Mouse (Mus musculus) cerebellum, adult 18-20 months (tissue): Measurements from ENCODE around the gene Mrpl48.

Experiments used
- DNase-seq, 2 experiments: peaks; one replicate each; pipeline ENCODE4 v3.0.0; 2021

The Mrpl48 gene

DNA sequence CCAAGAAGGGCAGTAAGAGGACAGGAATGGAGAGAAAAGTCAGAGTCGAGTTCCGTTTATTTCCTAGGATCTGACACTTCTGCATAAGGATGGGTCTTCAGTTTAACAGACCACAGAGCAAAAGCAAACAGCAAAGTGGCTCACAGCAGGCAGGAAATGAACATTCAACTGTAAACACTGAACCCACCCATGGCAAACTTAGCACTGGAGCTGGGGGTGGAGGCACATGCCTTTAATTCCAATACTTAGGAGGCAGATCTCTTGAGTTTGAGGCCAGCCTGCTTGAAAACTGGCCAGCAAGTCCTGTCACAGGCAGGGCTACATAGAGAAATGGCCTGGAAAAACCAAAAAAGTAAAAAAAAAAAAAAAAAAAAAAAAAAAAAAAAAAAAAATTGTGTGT lies 74.6 kb downstream of the Mrpl48 start:
- no peak for DNase-seq

DNA sequence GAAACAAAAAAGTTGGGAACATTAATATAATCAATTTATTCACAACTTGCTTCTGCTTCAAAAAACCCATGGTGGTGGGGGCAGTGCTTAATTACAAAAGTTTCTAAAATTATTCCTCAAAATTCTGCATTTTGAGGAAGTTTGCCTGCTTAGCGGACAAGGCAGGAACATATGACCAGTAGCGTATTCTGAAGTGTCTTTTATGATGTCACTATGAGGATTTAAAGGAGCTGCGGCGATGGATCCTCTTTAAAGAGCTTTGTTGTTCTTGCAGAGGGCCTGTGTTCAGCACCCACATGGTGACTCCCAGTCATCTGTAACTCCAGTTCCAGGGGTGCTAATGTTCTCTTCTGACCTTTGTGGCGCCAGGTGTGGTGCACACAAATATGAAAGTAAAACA lies 77.3 kb downstream of the Mrpl48 start:
- no peak for DNase-seq

GRCm38 (mm10) chr7:100524669-100525068 lies 83.4 kb downstream of the Mrpl48 start:
- no peak for DNase-seq

GRCm38 (mm10) chr7:100522222-100522621 lies 85.9 kb downstream of the Mrpl48 start:
- no peak for DNase-seq

DNA sequence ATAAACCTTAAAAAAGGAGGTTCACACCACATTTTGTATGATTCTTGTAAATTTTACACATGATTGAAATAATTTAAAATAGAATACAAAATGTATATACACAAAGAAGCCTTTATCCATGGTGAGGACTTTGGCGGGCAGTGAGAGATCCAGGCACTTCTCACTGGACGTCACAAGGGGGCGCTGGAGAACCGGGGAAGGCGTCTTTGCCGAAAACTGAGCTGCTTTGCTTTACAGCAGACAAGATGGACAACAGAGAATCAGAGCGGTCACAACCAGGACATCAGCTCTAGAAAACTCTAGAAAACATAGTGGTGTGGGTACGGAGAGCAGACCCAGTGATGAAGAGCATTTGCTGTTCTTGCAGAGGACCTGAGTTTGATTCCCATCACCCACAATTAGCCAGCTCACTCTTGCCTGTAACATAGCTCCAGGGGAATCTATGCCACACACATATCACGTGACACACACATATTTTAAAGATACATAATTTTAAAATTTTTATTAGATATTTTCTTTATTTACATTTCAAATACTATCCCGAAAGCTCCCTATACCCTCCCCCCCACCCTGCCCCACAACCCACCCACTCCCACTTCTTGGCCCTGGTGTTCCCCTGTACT lies 87.3 kb downstream of the Mrpl48 start:
- DNase-seq = peak; percentile 82 to 88

GRCm38 (mm10) chr7:100520204-100520603 lies 87.9 kb downstream of the Mrpl48 start:
- DNase-seq = no peak

GRCm38 (mm10) chr7:100514573-100514972 lies 93.5 kb downstream of the Mrpl48 start, which contains the start of gene Dnajb13:
TSS of gene Dnajb13 (minus strand) at chr7:100514960.
- no peak for DNase-seq

DNA sequence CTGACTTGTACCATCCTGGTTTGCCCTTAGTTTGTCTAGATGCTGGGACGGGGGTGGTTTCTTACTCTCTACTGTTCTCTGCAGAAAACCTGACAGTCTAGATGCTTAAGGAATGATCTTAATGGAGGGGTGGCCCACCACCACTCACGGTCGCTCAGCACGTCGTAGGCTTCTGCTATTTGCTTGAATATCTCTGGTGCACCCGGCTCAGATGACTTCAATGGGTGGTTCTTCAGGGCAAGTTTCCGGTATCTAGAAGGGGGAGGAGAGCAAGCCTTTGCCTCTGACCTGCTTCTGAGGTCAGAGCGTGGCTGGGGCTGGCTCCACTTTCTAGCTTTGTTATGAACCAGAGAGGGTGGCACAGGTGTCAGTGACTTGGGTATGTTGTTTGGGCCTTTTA lies 96.5 kb downstream of the Mrpl48 start:
- no peak for DNase-seq

- no peak for DNase-seq
These were observed 99.4 kb downstream of the Mrpl48 start for GRCm38 (mm10) chr7:100508670-100509069.

GRCm38 (mm10) chr7:100506494-100506893 lies 101.6 kb downstream of the Mrpl48 start:
- DNase-seq = no peak

DNA sequence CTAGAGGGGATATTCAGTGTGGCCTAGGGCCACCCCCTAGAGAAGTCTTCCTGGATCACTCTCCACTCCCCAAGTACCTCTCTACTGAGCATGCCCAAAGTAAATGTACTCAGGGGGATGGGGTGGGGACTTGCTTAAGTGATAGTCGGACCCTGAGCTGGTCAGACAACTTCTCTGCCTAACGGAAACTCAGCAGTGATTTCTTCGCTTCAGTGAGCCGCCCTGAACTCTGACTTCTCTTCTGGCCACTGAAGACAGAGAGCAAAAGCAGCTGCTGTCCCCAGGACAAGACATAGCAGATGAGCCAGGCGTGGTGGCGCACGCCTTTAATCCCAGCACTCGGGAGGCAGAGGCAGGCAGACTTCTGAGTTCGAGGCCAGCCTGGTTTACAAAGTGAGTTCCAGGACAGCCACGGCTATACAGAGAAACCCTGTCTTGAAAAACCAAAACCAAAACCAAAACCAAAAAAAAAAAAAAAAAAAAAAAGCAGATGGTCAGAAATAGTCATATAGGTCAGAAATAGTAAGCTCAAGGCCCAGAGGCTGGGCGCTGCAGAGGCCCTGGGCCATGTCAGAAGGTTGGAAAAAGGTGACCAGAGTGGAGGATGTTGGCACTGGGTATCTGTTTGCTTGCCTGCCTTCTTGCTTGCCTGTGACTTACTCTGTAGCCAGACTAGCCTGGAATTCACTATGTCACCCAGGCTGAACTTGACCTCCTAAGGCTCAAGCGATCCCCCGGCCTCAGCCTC lies 103.2 kb downstream of the Mrpl48 start:
- DNase-seq = no peak

- DNase-seq = no peak
These were observed 105.0 kb downstream of the Mrpl48 start for GRCm38 (mm10) chr7:100503076-100503475.

DNA sequence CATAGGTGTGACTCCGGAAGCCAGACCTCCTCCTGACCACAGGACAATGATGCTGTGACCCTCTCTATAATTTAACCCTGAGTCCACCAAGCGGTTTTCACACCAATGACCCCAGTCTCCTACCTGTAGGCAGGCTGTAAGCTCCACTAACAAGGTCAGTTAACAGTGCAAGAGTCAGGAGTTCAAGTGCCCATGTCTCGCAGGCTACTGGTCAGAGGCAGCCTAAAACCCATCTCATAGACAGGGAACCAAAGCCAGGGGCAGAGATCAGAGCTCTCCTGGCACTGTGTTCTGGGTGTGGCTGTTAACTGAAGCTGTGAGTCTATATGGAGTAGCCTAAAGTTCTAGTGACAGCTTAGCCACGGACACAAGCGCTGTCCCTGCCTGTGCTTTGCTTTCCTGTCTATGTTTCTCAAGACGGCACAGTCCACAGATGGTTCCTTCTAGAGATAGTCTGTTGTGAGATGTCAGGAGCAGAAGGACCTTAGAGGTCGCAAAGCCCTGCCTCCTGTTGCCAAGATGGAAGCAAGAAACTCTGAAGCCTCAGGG lies 105.7 kb downstream of the Mrpl48 start:
- DNase-seq = no peak

DNA sequence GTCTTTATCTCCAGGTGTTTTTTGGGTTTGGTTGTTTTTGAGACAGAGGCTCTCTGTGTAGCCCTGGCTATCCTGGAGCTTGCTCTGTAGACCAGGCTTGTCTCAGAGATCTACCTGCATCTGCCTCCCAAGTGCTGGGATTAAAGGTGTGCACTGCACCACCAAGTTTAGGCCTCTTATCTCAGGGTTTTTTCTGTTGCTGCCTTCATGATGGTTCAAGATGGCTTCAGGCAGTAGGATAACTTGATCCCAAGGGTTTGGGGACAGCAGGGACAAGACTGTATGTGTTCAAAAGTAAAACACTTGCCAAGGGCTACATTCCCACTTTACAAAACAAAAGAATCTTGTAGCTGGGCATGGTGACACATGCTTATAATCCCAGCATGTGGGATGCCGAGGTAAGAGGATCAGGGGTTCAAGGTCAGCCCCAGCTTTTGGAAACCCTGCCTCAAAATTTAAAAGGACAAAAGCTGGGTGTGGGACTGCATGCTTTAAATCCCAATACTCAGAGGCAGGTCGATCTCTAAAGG lies 106.2 kb downstream of the Mrpl48 start:
- DNase-seq = no peak

- DNase-seq = no peak
These were observed 106.9 kb downstream of the Mrpl48 start for GRCm38 (mm10) chr7:100501027-100501843.

GRCm38 (mm10) chr7:100500276-100500977 lies 107.7 kb downstream of the Mrpl48 start:
- DNase-seq = no peak

GRCm38 (mm10) chr7:100499465-100499864 lies 108.6 kb downstream of the Mrpl48 start:
- no peak for DNase-seq

DNA sequence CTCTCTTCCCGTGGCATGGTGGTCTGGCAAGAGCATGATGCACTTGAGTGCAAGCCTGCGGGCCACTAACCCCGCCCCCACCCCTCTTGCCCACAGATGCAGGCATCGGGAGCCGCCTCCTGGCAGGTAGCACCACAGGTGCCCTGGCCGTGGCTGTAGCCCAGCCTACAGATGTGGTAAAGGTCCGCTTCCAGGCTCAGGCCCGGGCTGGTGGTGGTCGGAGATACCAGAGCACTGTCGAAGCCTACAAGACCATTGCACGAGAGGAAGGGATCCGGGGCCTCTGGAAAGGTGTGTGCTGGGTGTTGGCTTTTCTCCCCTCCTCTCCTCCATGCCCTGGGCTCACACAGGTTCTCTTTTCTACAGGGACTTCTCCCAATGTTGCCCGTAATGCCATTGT lies 110.1 kb downstream of the Mrpl48 start:
- no peak for DNase-seq

GRCm38 (mm10) chr7:100497402-100497801 lies 110.7 kb downstream of the Mrpl48 start:
- no peak for DNase-seq

GRCm38 (mm10) chr7:100496791-100497190 lies 111.3 kb downstream of the Mrpl48 start:
- DNase-seq = no peak

DNA sequence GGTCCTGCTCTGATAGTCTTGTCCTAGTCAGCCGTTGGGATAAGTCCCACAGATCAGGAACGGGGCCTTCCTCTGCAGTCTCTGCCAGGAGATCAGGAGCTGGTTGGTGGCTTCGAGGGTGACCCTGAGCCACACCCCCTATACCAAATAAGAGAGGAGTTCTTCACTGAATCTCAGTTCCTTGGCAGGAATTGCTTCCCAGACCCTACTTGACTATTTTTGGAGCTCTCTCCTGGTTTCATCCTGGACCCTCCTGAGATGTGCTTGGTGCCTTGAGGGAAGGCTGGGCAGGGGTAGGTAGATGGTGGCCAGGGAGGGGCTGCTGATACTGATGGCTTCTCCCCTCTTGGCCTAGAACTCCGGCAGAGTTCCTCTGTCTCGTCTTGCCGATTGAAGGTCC lies 111.7 kb downstream of the Mrpl48 start:
- no peak for DNase-seq
